Mouse (Mus musculus): ENCODE results near the gene Gm20509.
A peak's percentile ranks its signal among the peaks of the same experiment; 100 is the strongest.
"Not testable (repeated sequence)": the region's sequence is repeated elsewhere in the genome, so short reads cannot be mapped to it uniquely, and the experiment has no call there.

Gene Gm20509

DNA sequence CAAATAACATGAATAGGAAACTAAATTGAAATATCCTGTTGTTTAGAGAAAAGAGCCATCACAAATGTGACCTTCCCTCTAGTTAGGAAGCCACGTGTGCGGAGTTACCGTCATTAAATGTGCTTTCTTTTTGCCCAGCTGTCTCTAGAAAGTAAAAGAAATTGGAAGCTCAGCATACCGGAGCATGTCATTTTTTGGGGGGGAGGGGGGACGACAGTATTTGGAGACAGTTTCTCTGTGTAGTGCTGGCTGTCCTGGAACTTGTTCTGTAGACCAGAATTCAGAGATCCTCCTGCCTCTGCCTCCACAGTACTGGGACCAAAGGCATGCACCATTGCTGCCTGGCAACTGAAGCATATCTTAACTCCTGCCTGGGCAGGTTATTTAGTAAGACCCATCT, 734 bp upstream of the Gm20509 start, which contains the start of gene Khdc3:
Khdc3 (plus strand) TSS at position 301 of the 400 bp plus-strand sequence.
- no peak for DNase-seq (ENCODE audit: inconsistent ontology term)

DNA sequence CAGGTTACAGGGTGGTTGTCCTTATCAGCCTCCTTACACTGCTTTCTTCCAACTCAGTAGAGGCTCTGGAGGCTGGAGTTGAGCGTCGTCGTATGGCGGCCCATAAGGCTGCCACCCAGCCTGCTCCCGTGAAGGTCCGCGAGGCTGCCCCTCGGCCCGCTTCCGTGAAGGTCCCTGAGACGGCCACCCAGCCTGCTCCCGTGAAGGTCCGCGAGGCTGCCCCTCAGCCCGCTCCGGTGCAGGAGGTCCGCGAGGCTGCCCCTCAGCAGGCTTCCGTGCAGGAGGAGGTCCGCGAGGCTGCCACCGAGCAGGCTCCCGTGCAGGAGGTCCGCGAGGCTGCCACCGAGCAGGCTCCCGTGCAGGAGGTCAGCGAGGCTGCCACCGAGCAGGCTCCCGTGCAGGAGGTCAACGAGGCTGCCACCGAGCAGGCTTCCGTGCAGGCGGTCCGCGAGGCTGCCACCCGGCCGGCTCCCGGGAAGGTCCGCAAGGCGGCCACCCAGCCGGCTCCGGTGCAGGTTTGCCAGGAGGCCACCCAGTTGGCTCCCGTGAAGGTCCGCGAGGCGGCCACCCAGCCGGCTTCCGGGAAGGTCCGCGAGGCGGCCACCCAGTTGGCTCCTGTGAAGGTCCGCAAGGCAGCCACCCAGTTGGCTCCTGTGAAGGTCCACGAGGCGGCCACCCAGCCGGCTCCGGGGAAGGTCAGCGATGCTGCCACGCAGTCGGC, 1.0 kb downstream of the Gm20509 start:
- peak; percentile 47 for DNase-seq (ENCODE audit: inconsistent ontology term)

DNA sequence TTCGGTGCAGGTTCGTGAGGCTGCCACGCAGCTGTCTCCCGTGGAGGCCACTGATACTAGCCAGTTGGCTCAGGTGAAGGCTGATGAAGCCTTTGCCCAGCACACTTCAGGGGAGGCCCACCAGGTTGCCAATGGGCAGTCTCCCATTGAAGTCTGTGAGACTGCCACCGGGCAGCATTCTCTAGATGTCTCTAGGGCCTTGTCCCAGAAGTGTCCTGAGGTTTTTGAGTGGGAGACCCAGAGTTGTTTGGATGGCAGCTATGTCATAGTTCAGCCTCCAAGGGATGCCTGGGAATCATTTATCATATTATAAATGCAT, 1.6 kb downstream of the Gm20509 start:
- DNase-seq (ENCODE audit: inconsistent ontology term): no peak

DNA sequence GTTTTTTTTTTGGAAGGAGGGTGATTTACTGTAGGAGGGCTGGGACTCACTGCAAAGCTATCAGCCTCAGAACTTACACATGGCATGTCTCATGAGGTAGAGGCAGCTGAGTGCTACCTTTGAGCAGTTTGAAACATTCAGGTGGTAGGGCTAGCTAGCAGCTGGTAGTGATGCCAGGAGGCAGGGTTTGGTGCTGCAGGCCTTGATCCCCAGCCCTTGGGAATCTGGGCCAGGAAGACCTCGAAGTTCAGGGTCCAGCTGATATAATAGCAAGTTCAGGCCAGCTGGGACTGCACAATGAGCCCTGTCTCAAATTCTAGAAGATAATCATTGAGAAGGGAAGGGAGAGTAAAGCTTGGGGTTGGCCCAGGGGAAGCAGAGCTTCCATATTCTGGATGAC, 2.9 kb downstream of the Gm20509 start:
- no peak for DNase-seq (ENCODE audit: inconsistent ontology term)

DNA sequence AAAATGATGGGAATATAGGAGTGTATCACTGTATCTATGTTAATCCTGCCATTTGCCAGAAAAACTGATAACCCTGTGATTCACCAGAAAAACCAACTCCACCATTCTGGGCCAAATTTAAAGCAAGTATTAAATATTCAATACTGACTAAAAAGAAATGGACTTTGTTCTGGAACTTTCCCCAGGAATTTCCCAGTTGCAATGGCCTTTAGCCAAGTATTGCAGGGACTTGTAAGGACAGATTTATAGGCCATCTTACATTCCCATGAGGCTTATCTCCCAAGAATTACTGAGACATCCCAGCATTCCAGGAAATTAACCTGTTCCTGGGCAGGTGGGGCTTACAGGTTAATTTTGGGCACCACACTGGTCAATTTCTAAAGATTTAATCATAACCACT, 3.5 kb downstream of the Gm20509 start:
- DNase-seq (ENCODE audit: inconsistent ontology term): no peak

DNA sequence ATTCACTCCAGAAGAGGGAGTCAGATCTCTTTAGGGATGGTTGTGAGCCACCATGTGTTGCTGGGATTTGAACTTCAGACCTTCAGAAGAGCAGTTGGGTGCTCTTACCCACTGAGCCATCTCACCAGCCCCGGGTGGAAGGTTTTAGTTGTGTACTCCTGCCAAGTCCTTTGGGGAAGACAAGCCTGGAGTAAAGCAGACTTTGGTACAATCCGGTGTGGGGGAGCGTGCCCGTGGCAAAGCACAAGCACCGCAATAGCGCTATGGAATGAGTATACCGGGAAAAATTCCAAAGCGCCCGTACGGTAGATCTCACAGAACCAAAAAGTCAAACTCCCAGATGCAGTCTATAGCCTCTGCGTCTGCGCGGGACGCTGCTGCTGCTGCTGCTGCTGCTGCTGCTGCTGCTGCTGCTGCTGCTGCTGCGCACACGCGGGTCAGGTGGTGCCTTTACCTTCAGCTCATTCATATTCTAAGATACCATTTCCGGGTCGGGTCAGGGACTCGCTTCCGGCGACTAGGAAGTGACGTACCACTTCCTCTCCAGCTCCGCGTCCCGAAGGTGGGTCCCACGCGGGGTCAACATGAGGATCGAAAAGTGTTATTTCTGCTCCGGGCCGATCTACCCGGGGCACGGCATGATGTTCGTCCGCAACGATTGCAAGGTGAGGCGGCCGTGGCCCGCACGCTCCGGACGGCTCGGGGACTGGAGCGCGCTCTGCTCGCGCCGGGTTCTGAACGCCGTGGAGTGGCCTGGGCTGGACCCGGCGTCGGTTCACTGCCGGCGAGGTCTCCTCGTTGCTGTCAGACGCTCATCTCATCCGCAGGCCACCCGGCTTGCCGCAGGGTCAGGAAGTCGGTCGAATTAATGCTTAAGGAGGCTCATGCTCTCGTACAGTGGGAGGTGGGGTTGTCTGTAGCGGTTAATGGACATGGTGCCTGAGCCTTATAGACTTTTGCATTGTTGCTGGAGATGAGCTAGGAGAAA, 10.9 kb downstream of the Gm20509 start, which contains the start of gene Rsl24d1:
Rsl24d1 (plus strand) TSS at position 508 of the 988 bp plus-strand sequence.
- DNase-seq (ENCODE audit: inconsistent ontology term): peak; percentile 83

DNA sequence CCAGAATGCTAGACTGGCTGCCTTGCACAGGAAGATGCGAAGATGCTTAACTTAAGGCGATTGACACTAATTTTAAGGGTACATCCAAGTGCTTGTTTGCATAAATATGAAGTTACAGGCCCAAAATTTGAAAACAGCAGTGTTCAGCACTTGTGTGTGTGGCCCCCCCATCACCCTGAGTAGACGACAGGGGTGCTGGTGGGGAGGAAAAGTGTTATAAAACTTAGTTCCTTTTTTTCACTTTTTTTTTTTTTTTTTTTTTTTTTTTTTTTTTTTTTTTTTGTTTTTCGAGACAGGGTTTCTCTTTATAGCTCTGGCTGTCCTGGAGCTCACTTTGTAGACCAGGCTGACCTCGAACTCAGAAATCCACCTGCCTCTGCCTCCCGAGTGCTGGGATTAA, 14.4 kb downstream of the Gm20509 start:
- DNase-seq (ENCODE audit: inconsistent ontology term): not testable (repeated sequence)

DNA sequence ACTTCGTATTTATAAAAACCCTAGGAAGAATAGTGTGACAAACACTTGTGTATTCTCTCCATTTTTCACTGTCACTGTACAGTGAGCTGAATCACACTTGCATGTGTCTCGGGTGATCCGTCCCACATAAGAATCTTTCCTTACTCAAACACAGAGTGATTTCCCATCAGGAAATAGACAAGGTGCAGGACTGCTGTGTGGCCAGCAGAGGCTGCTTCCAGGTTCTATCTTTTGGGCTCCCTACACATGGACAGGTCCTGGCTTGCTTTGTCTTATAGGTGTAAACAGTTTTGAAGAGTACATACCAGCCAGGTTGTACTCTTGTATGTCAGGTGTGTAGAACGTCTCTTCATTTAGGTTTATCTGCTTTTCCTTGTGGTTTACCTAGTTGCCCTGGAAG, 15.7 kb downstream of the Gm20509 start:
- DNase-seq (ENCODE audit: inconsistent ontology term): no peak

DNA sequence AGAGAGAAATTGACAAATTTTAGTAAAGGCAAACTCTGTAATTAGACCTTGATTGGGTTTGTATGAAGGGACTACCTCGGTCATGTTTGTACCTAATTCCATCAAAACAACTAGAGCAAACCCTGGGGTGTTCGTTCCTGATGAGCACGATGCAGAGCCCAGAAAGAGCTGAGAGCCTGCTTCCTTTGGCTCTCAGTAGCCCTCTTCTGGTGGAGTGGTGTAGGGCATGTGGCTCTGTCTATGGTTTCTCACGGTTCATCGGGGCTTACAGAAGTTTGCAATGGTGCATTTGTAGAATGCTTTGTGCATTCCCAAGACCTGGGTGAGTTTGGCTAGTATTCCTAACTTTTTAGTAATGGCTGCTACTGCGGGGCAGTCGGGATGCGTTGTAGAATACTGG, 19.5 kb downstream of the Gm20509 start:
- DNase-seq (ENCODE audit: inconsistent ontology term): no peak

DNA sequence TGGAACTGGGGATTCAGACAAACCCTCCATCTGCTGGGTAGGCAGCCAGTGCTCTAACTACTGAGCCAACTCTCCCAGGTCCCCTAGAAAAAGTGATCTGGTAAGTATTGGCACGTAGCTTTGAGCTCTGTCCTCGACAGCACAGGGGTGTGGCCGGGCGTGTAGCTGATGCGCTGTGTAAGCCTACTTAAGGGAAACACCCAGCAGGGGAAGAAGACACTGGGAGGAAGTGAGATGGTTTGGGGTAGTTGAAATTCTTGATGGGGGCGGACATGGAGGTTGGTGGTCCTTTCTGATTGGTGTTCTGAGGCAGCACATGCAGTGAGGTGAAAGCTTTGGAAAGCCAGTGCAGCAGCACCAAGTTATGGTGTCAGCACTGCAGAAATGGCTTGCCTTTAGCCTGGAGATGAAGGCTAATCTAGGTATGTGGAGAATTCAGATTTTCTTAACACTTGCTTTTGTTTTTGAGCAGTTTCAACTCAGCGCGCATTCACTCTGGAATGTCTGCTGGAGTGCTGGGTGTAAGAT, 22.8 kb downstream of the Gm20509 start:
- DNase-seq (ENCODE audit: inconsistent ontology term): no peak

DNA sequence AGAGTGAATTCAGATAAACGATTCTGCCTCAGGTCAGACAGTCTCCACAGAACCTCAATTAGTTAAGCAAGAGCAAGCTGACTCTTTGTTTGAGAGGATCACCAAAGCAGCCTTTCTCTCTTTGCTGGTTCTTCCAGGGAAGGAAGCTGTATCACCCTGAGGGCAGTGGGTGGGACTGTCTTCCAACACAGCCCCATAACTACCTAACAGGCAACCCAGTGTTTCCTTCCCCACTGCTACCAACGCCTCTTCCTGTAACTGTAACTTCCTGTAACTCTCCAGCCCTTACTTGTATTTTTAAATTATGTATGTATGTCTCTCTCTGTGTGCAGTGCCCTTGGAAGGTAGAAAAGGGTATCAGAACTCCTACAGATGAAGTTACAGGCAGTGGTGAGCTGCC, 25.2 kb downstream of the Gm20509 start:
- no peak for DNase-seq (ENCODE audit: inconsistent ontology term)

DNA sequence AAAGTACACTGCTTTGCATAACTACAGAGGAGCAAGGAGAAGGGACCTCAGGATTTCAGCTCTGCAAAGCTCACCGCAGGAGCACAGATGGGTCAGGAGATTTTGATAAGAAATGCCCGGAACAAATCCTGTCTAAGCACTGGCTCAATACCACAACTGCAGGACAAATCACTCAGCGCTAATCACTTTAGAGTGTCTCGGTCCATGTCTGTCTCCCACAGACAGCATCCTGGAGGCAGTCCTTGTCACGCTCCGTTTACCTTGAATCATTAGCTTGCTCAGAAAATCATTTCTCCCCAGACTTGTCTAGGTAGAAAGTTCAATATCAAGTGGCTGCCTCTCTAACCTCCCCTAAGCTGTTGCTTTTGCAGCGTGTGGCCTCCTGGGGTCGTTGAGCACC, 27.6 kb downstream of the Gm20509 start:
- DNase-seq (ENCODE audit: inconsistent ontology term): no peak

DNA sequence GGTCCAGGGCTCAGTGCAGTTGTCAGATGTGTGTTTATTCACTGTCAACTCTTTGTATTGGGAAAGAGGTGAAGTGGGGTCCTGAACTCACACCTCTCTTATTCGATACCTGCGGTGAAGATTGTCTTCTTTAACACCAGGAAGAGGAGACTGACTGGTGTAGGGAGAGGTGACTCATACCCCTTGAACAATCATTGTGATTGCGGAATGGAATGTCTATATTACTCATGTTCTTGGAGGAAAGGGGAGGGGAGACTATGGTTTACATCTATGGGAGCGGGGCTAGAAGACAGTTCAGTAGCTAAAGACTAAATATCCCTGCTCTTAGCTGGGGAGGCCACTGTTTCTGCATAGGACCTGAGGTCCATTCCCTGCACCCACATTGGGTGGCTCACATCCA, 28.3 kb downstream of the Gm20509 start:
- DNase-seq (ENCODE audit: inconsistent ontology term): no peak

DNA sequence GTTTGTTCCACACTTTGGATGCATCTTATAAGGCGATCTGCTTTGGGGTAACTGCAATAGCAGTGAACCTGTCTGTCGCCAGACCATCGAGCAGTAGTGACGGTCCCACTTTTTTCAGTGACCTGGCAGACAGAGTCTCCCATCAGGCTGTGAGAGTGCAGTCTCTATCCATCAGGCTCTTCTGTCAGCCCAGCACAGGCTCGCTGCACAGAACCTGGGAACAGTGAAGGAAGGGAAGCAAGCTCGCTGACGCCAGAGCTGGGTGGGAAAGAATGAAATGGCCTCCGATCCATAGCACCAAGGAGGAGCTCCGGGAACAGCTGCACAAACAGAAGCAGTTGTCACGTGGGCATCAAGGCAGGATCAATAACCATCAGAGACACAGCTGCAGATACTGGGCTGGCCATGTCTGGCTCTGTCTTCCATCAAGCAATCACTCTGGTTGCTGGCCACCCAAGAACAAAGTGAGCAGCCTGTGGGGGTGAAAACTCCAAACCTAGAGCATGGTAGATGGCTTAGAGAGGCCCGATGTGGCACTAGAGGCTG, 35.1 kb downstream of the Gm20509 start:
- no peak for DNase-seq (ENCODE audit: inconsistent ontology term)

DNA sequence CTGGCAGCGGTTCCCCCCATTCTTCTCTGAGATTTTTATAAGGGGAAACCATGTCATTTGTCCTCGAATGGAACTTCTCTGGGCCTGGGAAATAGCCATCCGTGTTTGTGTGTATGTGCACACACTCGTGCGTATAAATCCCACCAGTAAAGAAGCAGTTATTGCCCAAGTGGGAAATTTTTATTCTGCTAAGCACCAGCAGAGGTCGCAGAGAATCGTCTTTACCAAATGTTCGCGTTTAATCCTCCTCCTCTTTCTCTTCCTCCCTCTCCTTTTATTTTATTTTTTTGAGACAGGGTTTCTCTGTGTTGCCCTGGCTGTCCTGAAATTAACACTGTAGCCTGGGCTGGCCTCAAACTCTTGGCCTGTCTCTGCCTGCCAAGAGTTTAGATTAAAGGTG, 52.1 kb downstream of the Gm20509 start:
- DNase-seq (ENCODE audit: inconsistent ontology term): no peak

DNA sequence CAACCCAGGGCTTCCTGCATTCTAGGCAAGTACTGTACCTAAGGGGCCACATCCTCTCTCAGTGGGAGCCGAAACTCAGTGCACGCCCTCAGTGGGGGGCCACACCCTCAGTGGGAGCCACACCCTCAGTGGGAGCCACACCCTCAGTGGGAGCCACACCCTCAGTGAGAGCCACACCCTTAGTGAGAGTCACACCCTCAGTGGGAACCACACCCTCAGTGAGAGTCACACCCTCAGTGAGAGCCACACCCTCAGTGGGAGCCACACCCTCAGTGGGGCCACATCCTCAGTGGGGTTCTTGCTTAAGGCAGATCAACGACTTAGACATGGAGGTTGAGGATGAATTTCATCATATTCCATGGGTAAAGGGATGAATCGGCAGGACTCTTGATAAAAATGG, 55.7 kb downstream of the Gm20509 start:
- no peak for DNase-seq (ENCODE audit: inconsistent ontology term)

DNA sequence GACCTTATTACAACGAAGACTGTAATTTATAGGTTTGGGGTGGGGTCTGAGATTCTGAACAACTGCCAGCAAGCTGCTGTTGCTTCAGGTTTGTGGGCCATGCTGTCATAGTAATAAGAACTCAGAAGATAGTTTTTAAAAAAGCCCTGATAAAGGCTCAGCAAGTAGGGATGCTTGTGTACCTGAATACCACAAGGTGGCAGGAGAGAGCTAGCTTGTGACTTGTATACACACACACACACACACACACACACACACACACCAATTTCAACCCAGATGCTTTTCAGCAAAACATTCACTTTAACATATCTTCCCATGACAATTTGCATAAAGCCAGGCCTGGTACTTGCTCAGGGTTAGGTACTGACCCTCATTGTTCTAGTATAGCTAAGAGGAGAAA, 57.0 kb downstream of the Gm20509 start:
- DNase-seq (ENCODE audit: inconsistent ontology term): peak; percentile 29

DNA sequence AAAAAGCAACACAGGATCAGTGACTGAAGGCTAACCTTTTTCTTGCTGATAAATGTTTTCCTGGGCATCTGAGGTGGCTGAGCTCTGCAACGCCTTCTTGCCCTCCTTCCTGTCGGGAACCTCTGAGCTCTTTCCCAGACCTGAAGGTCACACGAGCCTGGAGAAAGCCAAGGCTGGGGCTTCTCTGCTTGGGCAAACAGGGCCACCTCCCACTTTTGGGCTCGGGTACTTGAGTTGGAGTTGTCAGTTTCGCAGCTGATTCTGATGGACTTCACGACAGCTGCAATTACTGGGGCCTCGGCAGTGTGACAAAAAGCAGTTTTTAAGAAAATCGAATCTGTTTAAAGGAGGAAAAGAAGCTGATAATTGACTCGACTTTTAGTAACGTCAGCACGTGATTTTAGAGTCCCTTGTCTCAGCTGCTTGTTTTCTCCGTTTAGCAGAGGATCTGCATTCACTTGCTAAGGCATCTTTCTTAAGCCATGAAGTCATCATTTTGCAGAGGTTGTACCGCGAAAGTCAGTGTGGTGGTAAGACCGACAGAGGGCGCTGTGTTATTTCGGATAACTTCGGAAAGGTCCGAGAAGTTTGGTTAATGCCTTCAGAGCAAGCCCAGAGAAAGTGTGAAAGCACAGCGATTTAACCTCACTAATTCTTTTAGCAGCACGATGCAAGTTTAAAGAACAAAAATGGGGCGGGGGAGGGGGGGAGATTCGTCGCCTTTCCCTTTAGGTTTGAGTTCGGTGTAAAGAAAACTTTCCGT, 60.5 kb downstream of the Gm20509 start:
- DNase-seq (ENCODE audit: inconsistent ontology term): peak; percentile 66

DNA sequence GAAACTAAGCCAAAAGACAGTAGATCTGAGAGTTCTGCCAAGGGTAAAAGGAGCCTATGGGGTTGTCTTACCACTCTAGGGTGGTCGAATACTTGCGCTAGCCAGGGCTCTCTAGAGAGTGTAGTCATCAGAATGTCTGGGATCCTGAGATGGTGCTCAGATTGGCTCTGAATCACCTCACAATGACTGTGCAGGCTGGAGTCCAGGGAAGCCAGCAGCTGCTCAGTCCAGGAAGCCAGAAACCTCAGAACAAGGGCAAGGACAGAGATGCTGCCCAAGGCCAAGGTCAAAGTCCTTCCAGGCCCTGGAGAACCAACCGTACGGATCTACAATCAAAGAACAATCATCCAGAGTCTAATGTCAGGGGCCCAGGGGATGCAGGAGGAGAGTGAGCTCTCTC, 63.4 kb downstream of the Gm20509 start:
- DNase-seq (ENCODE audit: inconsistent ontology term): peak; percentile 45
